13 mouse cellular contexts compared by ENCODE assay signal in genomic region chr9:62181182-62181830, GRCm38 (mm10). TPM values are rescaled to one million over a fixed set of nuclear protein-coding genes. Genes with fewer than 3 reads are reported as not detected.
DNase-seq lines count a peak whose midpoint lies in the region; ATAC-seq lines count a peak whose summit lies in the region.
"Had no signal": no experiment of that assay in that cellular context is flagged by ENCODE, and none has a peak within 500 bp of the region (broad histone marks: within the 10 kb centered on the region; RNA-seq: fewer than 3 reads in every experiment).

No protein-coding gene starts in this region.

- WGBS in embryonic facial prominence, embryonic 11.5 days = 29% methylated on average over 9 of the region's 9 CpGs
- WGBS in hindbrain, embryonic 14.5 days = 18% methylated on average over 9 of the region's 9 CpGs
- 15% methylated on average over 9 of the region's 9 CpGs for WGBS in midbrain, embryonic 16.5 days

- ATAC-seq in embryonic facial prominence, embryonic 11.5 days (replicated peaks; ENCODE audit: insufficient number of reproducible peaks, low FRiP score, low TSS enrichment, low read depth) = no peak
- peak; percentile 88 for ATAC-seq in hindbrain, embryonic 14.5 days (ENCODE audit: low FRiP score)
- ATAC-seq in midbrain, embryonic 16.5 days = peak; percentile 82
- ATAC-seq in erythroblast, adult 5-6 weeks (replicated peaks; ENCODE audit: low FRiP score, poor library complexity, severe bottlenecking) = no peak
- ATAC-seq: activated CD4-positive, CD25-positive, alpha-beta regulatory T cell, adult 4 months had no signal

- H3K9ac ChIP-seq in embryonic facial prominence, embryonic 11.5 days (replicated peaks; ENCODE audit: low read length) = no peak overlapping the region
- H3K9ac ChIP-seq in hindbrain, embryonic 14.5 days = no peak overlapping the region
- no peak overlapping the region for H3K9ac ChIP-seq in midbrain, embryonic 16.5 days (ENCODE audit: low read depth, low read length)
- H3K9ac ChIP-seq: heart, embryonic 12.5 days; lung, embryonic 14.5 days had no signal

- H3K27me3 ChIP-seq in embryonic facial prominence, embryonic 11.5 days (ENCODE audit: control insufficient read depth, insufficient read depth, low read length) = no peaks in the 10 kb centered on the region
- H3K27me3 ChIP-seq in hindbrain, embryonic 14.5 days (ENCODE audit: control insufficient read depth, insufficient read depth, low read length) = no peaks in the 10 kb centered on the region
- no peaks in the 10 kb centered on the region for H3K27me3 ChIP-seq in midbrain, embryonic 16.5 days (ENCODE audit: control insufficient read depth, insufficient read depth, low read depth, low read length)
- H3K27me3 ChIP-seq: heart, embryonic 12.5 days had no signal

- no peaks in the 10 kb centered on the region for H3K4me1 ChIP-seq in embryonic facial prominence, embryonic 11.5 days (ENCODE audit: control insufficient read depth, insufficient read depth, low read length)
- peaks cover 30% of the 10 kb centered on the region for H3K4me1 ChIP-seq in hindbrain, embryonic 14.5 days (replicated peaks; ENCODE audit: control insufficient read depth, insufficient read depth, low read length)
- H3K4me1 ChIP-seq in midbrain, embryonic 16.5 days (ENCODE audit: control insufficient read depth, insufficient read depth, low read length) = peaks cover 22% of the 10 kb centered on the region

- H3K9me3 ChIP-seq in embryonic facial prominence, embryonic 11.5 days (replicated peaks; ENCODE audit: control insufficient read depth, low read length) = no peaks in the 10 kb centered on the region
- H3K9me3 ChIP-seq in hindbrain, embryonic 14.5 days (ENCODE audit: control insufficient read depth, low read length) = no peaks in the 10 kb centered on the region
- H3K9me3 ChIP-seq in midbrain, embryonic 16.5 days (replicated peaks; ENCODE audit: control insufficient read depth, low read length, poor library complexity, severe bottlenecking) = no peaks in the 10 kb centered on the region
- H3K9me3 ChIP-seq: heart, embryonic 12.5 days had no signal

- H3K4me3 ChIP-seq in embryonic facial prominence, embryonic 11.5 days (ENCODE audit: low read depth, low read length) = no peak overlapping the region
- no peak overlapping the region for H3K4me3 ChIP-seq in hindbrain, embryonic 14.5 days (replicated peaks; ENCODE audit: low read length)
- no peak overlapping the region for H3K4me3 ChIP-seq in midbrain, embryonic 16.5 days (ENCODE audit: low read depth, low read length)
- H3K4me3 ChIP-seq: erythroblast, embryonic 14.5 days; heart, embryonic 12.5 days; myocyte had no signal

- peak; percentile 71 for DNase-seq in brain, adult 2 months (ENCODE audit: low read depth, low spot score)
- peak; percentile 31 for DNase-seq in embryonic facial prominence, embryonic 11.5 days (ENCODE audit: low spot score)
- peak; percentile 70 for DNase-seq in hindbrain, embryonic 14.5 days (ENCODE audit: low spot score)
- DNase-seq in thymus, adult 18-20 months = no peak
- no peak for DNase-seq in gastrocnemius, adult 8-10 months (ENCODE audit: low spot score in 2 of 2)
- DNase-seq: kidney, adult 8-10 months; lung, embryonic 14.5 days had no signal

- no peak overlapping the region for H3K4me2 ChIP-seq in embryonic facial prominence, embryonic 11.5 days (ENCODE audit: low read depth, low read length)
- H3K4me2 ChIP-seq in hindbrain, embryonic 14.5 days (replicated peaks) = peak overlapping the region; percentile 13; the same call in 1 of the 2 replicates
- peak overlapping the region; percentile 8; the same call in 1 of the 2 replicates for H3K4me2 ChIP-seq in midbrain, embryonic 16.5 days (ENCODE audit: low read length)
- H3K4me2 ChIP-seq: heart, embryonic 12.5 days; lung, embryonic 14.5 days had no signal

- no peaks in the 10 kb centered on the region for H3K36me3 ChIP-seq in embryonic facial prominence, embryonic 11.5 days (replicated peaks; ENCODE audit: control insufficient read depth, insufficient read depth, low read depth, low read length)
- no peaks in the 10 kb centered on the region for H3K36me3 ChIP-seq in hindbrain, embryonic 14.5 days (replicated peaks; ENCODE audit: control insufficient read depth, insufficient read depth)
- H3K36me3 ChIP-seq in midbrain, embryonic 16.5 days (ENCODE audit: control insufficient read depth, insufficient read depth, low read length) = no peaks in the 10 kb centered on the region
- H3K36me3 ChIP-seq: heart, embryonic 12.5 days had no signal

- H3K27ac ChIP-seq in embryonic facial prominence, embryonic 11.5 days (replicated peaks; ENCODE audit: low read depth, low read length) = no peak overlapping the region
- H3K27ac ChIP-seq in hindbrain, embryonic 14.5 days = peak overlapping the region; percentile 88
- peak overlapping the region; percentile 81 for H3K27ac ChIP-seq in midbrain, embryonic 16.5 days (ENCODE audit: low read length)

RNA-seq across cellular contexts. Expression of gene Glce, which starts 58.9 kb away (rescaled TPM):
- 31.7 and 33.3 TPM in 2 replicates for polyA plus RNA-seq in embryonic facial prominence, embryonic 11.5 days (2014; fragmentation: Nextera tagmentation; extraction: Ambion mirVana)
- polyA plus RNA-seq in hindbrain, embryonic 14.5 days (2014; fragmentation: Nextera tagmentation; extraction: Ambion mirVana) = 23.5 and 27.5 TPM in 2 replicates
- polyA plus RNA-seq in midbrain, embryonic 16.5 days (2015; fragmentation: Nextera tagmentation; extraction: Ambion mirVana) = 21.0 and 22.1 TPM in 2 replicates
- 0.38 and 7.1 TPM in 2 replicates for total RNA-seq in erythroblast, adult 5-6 weeks (2015; ENCODE audit: low replicate concordance)
- 2.2 and 4.3 TPM in 2 replicates for total RNA-seq in erythroblast, adult 5-6 weeks (2017; ENCODE audit: low replicate concordance)
- 1 to 10 TPM; 5.3 to 6.4 (median 5.6) TPM for total RNA-seq in gastrocnemius, adult 8-10 months (2022)

Comparison
In these comparisons a context has a peak if more than half of its experiments do, and no peak if none do; other contexts are left out.
1. DNase-seq: peak in brain, adult 2 months (single experiment), embryonic facial prominence, embryonic 11.5 days (single experiment) and hindbrain, embryonic 14.5 days (single experiment); none in thymus, adult 18-20 months (0 of 2) and gastrocnemius, adult 8-10 months (0 of 2).
2. ATAC-seq: peak in hindbrain, embryonic 14.5 days (single experiment) and midbrain, embryonic 16.5 days (single experiment); none in embryonic facial prominence, embryonic 11.5 days (single experiment) and erythroblast, adult 5-6 weeks (single experiment).